Mouse (Mus musculus): ENCODE measurements around the gene Tldc2. TPM values are rescaled to one million over a fixed set of nuclear protein-coding genes. Genes with fewer than 3 reads are reported as not detected.

Gene Tldc2
- total RNA-seq, 4 experiments from 2014 or later = not detected

Other genes with a start within 250 kb of the Tldc2 start
- under 1 TPM in 3 of 4 experiments, not detected in 1; 0.16 to 0.38 (median 0.17) TPM for gene Tgif2, start 247.0 kb upstream of the Tldc2 start, total RNA-seq (2022)
- gene 4930518I15Rik, start 229.1 kb upstream of the Tldc2 start, total RNA-seq (2022) = under 1 TPM; 0.22 to 0.86 (median 0.40) TPM
- gene Rab5if, start 223.9 kb upstream of the Tldc2 start, total RNA-seq (2022) = 10 to 100 TPM; 84.3 to 97.1 (median 88.1) TPM
- not detected for gene Sla2, start 199.9 kb upstream of the Tldc2 start, total RNA-seq (2022)
- gene Ndrg3, start 95.0 kb upstream of the Tldc2 start, total RNA-seq (2022) = 10 to 100 TPM; 29.0 to 35.6 (median 31.3) TPM
- 1 to 10 TPM; 2.2 to 2.5 (median 2.3) TPM for gene Dsn1, start 79.9 kb upstream of the Tldc2 start, total RNA-seq (2022)
- gene Soga1, start 7.8 kb upstream of the Tldc2 start, total RNA-seq (2022) = 1 to 10 TPM; 1.7 to 3.5 (median 2.3) TPM
- gene Samhd1, start 48.2 kb downstream of the Tldc2 start, total RNA-seq (2022) = 10 to 100 TPM; 12.6 to 17.7 (median 13.2) TPM
- gene Rbl1, start 117.5 kb downstream of the Tldc2 start, total RNA-seq (2022) = 1 to 10 TPM; 2.1 to 3.3 (median 2.6) TPM
- 100 to 1,000 TPM in 1 of 4 experiments, 10 to 100 TPM in 3; 78.6 to 101 (median 85.8) TPM for gene Rpn2, start 192.0 kb downstream of the Tldc2 start, total RNA-seq (2022)
- 1 to 10 TPM in 2 of 4 experiments, under 1 TPM in 2; 0.56 to 2.3 (median 0.97) TPM for gene Mroh8, start 192.5 kb downstream of the Tldc2 start, total RNA-seq (2022)